Mouse (Mus musculus) kidney, adult 11 months (tissue): ENCODE data around the gene Padi3.

ENCODE experiments used
- DNase-seq: peaks from one replicate; pipeline ENCODE4 v3.0.0; 2022

The Padi3 gene

DNA sequence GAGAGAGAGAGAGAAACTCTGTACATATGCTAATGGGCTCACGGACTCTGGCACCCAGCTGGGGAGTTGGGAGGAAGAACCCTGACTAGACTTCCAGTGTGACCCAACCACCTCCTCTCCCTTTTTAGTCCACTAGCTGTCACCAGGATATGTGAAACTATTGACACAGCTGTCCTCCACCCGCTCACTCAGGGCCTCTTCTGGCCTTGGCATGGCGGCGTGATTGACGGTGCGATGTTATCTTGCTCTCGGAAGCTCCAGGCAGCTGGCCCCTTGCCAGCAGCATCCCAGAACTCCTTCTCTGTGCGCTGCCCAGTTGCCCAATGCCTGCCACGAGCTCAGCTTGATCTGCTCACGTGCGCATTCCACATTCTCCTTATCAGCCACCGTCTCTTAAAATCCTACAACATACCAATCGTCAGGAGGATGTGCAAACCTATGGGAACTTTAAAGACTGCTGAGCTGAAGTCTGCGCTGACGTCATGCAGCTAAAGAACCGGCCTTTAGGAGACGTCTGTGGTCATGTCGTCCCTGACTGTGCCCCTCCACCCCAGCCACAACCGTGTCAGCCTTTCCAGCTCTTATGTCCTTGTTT, 30.5 kb downstream of the Padi3 start:
- DNase-seq, result no peak

DNA sequence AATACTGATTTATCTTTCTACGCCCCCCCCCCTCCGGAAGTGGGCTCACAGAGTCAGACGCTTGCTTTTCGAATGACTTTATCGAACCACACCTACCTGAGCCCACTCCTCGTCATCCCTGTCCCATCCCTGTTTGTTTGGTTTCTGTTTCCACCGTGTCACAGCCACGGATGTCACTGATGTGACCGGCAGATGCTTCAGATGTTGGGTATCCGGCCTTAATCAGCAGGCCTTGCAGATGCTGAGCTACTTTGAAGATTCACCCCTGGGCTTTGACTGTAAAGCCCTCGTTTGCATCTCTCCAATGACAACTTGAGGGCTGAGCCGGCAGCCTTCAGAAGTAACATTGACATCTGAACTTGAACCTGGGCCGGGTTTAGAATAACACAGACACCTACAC, 33.8 kb downstream of the Padi3 start:
- DNase-seq, result no peak

GRCm38 (mm10) chr4:140775876-140776275, 34.6 kb downstream of the Padi3 start:
- no peak for DNase-seq

- no peak for DNase-seq
Observed at GRCm38 (mm10) chr4:140774893-140775292, 35.6 kb downstream of the Padi3 start.

DNA sequence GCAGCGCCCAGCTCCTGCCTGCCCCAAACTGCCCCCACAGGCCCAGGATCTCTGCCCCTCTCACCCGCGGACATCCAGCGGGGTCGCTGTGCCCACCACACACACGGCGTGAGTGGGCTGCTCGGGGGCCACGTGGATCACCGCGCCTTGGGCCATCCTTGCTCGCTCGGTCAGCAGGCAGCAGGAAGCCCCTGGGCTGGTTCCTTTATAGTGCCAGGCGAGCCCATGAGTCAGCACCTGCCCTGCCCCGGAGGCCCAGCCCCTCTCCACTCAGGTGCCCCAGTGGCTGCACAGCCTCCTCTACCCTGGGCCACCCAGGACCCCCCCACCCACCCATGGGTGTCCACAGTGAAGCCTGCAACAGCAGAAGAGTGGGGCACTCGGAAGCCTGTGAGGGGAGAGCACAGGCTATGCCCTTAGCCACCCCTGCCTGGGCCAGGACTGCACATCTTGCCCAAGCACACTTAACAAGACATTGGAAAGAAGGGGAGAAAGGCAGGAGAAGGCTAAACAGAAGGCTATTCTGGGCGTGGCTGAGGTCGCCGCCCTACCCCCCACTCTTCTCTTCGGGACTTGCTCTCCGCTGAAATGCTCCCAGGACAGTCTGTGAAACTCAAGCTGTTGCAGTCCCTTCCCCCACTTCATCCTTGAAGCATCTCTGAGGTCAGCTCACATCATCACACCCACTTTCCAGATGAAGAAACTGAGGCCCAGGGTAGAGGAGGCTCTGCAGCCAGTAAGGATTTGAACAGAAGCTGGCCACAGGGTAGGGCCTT, 36.2 kb downstream of the Padi3 start, which contains the start of gene Padi4:
Padi4 (minus strand) TSS at position 212 of the 776 bp plus-strand sequence.
- DNase-seq, result no peak

DNA sequence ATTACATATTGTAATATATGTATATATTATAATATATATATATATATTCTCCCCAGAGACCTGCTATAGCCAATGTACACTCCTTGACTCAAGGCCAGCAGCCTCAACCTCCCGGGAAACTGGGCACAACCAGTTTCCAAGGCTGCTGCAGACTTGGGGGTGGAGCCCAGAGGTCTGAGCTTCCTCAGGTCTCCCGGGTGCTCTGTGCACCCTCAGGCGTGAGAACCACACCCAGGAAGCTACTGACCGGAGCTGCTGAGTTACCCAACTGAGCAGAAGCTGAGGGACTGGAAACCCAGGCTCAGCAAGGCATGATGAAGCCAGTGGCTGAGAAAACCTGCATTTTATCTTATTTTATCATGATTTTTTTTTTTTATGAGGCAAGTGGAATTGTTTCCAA, 39.4 kb downstream of the Padi3 start:
- DNase-seq, result no peak

DNA sequence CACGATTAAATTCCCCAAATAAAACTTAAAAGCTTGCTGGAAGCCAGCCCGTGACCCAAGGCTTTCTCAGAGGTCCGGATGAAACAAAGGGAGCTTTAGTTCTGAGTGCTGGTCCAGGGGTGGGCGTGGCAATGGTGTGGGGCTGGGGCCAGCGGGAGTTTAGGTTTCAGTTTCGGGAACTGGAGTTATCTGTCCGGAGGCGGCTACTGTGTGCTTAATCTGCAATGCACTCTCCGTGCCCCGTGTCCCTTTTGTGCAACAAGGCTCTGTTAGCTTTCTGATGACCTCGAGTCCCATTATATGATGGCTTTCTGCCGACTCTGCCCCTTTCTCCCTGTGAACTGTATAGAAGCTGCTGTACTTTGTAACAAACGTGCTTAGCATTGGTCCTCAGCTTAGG, 40.0 kb downstream of the Padi3 start:
- no peak for DNase-seq

- no peak for DNase-seq
Observed at GRCm38 (mm10) chr4:140768973-140769372, 41.5 kb downstream of the Padi3 start.

DNA sequence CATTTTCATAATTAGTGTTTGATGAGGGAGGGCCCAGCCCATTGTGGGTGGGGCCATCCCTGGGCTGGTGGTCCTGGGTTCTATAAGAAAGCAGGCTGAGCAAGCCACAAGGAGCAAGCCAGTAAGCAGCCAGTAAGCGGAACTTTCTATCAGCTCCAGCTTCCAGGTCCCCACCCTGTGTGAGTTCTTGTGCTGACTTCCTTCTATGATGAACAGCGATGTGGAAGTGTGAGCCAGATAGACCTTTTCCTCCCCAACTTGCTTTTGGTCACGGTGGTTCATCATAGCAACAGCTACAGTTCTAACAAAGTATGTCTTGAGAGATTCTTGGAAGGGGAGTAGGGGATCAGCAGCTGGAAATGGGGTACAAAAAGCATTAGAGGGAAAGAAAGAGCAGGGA, 44.5 kb downstream of the Padi3 start:
- DNase-seq, result no peak

DNA sequence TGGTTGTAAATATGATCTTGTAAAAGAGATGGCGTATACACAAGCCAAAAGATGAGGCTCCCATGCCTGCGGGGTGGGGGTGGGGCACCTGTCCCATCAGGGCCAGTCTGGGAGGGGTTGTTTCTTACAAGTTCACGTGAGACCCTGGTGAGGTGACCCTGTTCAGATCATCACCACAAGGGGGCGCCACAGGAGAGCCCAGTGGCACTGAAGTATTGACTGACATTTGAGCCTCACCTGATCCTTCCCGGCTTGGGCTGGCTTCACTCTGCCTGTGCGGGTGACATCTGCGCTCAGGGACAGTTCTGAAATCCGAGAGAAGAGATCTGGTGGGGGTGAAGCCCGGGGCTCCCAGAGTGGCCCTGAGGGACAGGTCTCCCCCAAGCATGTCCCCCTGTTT, 47.3 kb downstream of the Padi3 start:
- DNase-seq, result peak; percentile 30

DNA sequence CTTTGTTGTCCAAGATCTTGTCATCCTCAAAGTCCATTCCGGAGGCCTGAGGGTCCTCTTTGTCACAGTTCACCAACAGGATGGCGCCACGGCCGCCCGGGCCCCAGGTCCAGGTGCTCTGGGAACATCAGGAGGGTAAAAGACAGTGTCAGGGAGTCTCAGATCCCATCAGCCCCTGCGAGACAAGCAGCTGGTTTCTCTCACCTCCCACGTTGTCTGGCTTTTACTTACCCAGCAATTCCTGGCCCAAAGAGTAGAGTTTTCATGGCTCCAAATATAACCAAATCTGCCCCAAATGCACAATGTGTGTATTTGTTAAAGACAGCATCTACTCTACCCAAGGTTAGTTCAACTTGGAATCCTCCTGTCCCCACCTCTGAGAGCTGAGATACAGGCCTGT, 48.8 kb downstream of the Padi3 start:
- no peak for DNase-seq

- no peak for DNase-seq
Observed at GRCm38 (mm10) chr4:140755811-140756210, 54.6 kb downstream of the Padi3 start.

DNA sequence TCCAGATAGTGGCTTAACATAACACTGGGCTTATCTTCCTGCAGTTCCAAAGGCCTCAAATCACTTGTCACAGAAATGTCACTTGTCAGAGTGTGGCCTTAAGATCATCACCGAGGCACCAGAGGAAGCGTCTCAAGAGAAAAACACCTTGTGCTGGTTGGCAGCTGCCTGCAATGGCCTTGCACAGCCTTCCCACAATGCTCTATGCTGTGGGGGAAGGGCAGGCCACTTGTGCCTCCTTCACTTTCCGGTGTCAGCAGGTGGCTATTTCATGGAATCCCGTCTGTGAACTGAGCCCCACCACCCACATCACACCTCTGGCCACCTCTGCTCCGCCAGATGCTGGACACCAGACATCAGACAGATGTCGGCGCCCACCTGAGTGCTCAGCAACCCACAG, 57.1 kb downstream of the Padi3 start:
- no peak for DNase-seq

- peak; percentile 44 for DNase-seq
Observed at GRCm38 (mm10) chr4:140750328-140750727, 60.1 kb downstream of the Padi3 start.

- no peak for DNase-seq
Observed at GRCm38 (mm10) chr4:140747978-140748377, 62.5 kb downstream of the Padi3 start.

GRCm38 (mm10) chr4:140744654-140745053, 65.8 kb downstream of the Padi3 start:
- no peak for DNase-seq

GRCm38 (mm10) chr4:140743086-140743485, 67.4 kb downstream of the Padi3 start:
- DNase-seq, result no peak

DNA sequence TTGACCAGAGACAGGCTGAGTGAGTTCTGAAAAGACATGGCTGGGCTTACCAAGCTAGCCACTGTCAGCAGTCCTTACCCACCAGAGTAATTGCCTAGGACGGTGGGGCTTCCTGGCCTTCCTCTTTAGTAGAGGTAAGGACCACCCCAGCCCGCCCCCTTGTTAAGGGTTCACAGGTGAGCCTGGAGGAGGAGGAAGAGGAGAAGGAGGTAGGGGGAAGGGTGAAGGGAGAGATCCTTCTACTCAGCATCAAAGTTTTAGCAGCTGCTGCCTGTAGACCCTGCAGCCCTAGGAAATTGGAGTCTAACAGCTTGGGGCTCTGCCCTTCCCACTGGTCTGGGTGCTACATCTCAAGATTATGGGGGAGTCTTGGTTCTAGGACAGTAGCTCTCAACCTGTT, 67.9 kb downstream of the Padi3 start, which contains the start of gene Padi6:
Padi6 (minus strand) TSS at position 101 of the 400 bp plus-strand sequence.
- no peak for DNase-seq

GRCm38 (mm10) chr4:140741401-140741800, 69.0 kb downstream of the Padi3 start:
- DNase-seq, result no peak

- DNase-seq, result no peak
Observed at GRCm38 (mm10) chr4:140740655-140741054, 69.8 kb downstream of the Padi3 start.
